Mouse (Mus musculus) spleen, postnatal 36 days (tissue): ENCODE measurements around the gene Dmtf1.
A peak's percentile ranks its signal among the peaks of the same experiment; 100 is the strongest.
"Not testable (repeated sequence)": the region's sequence is repeated elsewhere in the genome, so short reads cannot be mapped to it uniquely, and the experiment has no call there.

Experiments used
- DNase-seq, 2 experiments: peaks; one replicate each; pipeline ENCODE4 v3.0.0; 2022; ENCODE audit warnings: low spot score in 2 of 2, mixed read lengths in 1 of 2

Dmtf1 gene

GRCm38 (mm10) chr5:9161456-9162041 lies at the start of gene Dmtf1:
Gene Dmtf1 (minus strand): TSS chr5:9161776.
- peak; percentile 85 to 87 for DNase-seq

DNA sequence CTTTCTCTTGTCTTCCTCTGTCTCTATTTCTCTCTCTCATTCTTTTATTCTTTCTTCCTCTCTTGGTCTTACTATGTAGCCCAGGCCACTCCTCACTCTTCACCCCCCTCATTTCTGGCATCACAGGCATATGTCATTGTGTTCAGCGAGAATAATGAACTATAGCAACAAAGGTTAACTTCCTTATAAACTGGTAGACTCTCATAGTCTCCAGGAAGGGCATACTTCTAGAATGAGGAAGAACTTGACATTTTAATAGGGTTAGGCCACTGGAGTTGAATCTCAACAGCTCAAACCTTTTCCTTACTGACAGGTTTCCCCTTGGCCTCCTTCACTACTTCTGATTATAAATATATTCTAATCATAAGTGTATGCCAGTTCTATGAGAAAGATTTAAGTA lies 24.9 kb upstream of the Dmtf1 start:
- DNase-seq, result no peak

DNA sequence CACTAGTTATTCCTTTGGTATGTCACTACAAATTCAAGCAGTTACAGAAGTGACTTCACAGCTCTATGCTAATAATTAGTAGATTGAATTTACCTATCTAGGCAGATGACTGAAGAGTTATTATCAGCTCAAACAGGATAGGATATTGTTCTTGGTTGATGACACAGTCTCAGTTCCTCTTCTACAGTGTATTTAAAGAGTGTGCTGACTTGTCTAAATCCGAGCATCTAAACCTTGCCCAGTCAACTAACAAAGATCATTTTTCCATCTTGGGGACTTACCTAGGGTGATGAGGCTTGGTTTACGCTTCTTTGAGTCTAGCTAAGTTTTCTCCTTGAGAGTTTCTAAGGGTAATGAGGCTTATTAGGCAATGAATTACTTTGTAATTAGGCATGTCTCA lies 11.7 kb upstream of the Dmtf1 start:
- no peak for DNase-seq

DNA sequence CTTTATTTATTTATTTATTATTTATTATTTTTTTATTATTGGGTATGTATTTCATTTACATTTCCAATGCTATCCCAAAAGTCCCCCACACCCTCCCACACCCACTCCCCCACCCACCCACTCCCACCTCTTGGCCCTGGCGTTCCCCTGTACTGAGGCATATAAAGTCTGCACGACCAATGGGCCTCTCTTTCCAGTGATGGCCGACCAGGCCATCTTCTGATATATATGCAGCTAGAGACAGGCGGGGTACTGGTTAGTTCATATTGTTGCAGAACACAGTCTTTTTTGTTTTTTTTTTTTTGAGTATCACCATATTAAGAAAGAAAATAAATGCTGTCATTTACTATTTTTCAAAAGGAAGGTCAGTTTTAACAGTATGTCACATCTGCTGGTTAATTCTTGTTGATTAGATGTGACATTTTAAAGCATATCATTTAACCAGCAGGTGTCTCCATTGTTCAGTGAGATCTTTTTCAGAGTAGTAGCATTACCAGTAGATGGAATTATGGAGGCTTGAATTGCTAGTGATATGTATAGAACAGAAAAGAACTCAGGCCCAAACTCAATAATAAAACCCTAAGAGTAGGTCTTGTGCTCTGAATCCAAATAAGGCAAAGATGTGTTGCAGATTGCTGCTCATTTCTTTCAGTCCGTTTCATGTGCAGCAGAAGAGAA lies 7.9 kb upstream of the Dmtf1 start:
- DNase-seq, result not testable (repeated sequence)

- no peak for DNase-seq
Observed at GRCm38 (mm10) chr5:9166366-9166765, 4.8 kb upstream of the Dmtf1 start.

- DNase-seq, result not testable (repeated sequence)
Observed at GRCm38 (mm10) chr5:9165151-9165550, 3.6 kb upstream of the Dmtf1 start.

DNA sequence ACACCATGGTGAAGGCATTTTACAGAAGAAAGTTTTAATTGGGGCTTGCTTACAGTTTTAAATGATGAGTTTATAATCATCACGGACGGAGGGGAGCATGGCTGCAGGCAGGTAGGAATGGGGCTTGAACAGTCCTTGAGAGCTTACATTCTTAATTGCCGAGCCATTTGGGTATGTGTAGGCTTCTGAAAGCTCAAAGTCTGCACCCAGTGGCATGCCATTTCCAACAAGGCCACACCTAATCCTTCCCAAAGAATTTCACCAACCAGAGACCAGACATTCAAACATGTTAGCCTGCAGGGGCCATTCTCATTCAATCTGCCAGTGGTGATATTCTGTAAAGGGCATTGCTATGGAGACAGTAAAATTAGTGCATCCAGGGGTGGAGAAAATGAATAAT lies 1.8 kb upstream of the Dmtf1 start:
- no peak for DNase-seq

- DNase-seq, result peak in 1 of 2 experiments; percentile 1
Observed at GRCm38 (mm10) chr5:9162088-9162487, 512 bp upstream of the Dmtf1 start.

DNA sequence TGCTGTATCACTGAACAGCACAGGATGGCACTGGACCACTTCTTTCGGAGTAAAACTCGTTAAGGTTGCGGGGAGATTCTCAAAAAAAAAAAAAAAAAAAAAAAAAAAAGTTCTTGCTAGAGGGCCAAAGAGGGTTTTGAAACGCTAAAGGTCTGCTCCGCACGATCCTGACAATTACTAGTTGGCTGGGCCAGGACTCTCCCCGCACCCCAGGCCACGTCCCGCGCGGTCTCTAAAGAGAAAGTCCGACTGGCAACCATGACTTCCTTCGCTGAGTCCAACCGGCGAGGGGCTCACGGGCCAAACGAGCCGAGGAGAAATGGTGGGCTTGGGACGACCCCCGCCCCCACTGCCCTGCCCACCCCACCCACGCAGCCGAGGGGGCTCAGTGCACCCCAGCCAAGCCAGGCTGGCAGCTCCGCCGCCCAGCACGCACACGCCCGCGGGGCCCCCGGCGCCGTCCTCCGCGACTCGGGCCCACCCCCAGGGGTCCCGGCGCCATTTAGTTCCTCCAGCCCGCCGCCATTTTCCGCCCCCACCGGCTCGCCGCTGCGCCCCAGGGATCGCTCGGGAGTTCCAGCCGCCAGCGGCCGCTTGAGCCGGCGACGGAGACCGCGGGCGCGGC lies 633 bp downstream of the Dmtf1 start:
- DNase-seq, result peak in 1 of 2 experiments; percentile 17

DNA sequence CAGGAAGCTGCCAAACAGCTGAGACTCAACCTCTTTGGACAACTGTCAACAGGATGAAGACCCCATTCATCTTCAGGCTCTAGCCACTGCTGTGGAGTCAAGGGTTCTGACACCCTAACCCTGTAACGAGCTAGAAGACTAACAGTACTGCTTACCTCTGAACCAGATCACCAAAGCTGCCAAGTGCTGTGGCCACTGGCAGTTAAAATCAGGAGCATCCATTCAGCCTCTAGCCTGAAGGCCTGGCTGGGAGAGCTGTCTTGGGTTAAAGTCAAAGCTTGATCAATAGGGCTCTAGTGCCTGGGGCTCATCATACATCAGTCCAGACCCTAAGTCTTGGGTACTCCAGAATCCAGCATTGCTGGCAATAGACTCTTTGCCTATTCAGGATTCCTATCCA lies 4.2 kb downstream of the Dmtf1 start:
- DNase-seq, result no peak

DNA sequence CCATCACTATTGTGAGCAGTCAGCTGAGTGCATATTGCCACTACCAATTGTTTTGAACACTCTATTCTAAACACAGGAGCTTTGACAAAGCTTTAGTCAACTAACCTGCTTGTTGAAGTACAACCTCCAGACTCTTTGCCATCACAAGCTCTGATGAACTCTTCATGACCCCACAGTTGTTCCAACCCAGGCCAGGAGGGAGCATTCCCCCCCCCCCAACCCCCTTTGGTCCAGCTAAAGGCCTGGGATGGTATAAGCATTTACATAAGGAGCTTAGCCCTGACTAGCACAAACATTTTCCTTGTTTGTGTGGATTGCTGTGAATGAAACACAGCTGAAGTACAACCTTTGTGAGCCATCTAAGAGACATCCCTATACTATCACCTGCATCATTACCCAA lies 4.8 kb downstream of the Dmtf1 start:
- no peak for DNase-seq

GRCm38 (mm10) chr5:9149273-9149850 lies 12.2 kb downstream of the Dmtf1 start:
- DNase-seq, result no peak

GRCm38 (mm10) chr5:9142376-9142775 lies 19.2 kb downstream of the Dmtf1 start:
- no peak for DNase-seq

DNA sequence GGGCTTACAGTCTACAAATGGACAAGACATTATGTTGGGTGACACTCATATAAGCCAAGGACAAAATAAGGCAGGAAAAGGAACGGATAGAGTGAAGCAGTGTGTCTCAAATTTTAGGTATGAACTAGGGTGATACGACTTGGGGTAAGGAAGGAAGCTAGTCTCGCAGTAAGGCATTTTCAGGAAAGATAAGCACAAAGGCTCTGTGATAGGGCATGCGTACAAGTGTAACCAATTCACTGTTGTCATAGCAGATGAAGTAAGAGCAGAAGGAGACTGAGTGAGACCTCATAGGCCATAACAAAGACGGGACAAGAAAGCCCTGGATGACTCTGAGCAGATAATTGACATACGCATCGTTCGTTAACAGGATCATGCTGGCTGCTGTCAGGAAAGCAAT lies 20.9 kb downstream of the Dmtf1 start:
- DNase-seq, result no peak

GRCm38 (mm10) chr5:9135588-9135987 lies 26.0 kb downstream of the Dmtf1 start:
- DNase-seq, result no peak

GRCm38 (mm10) chr5:9131786-9132185 lies 29.8 kb downstream of the Dmtf1 start:
- no peak for DNase-seq

GRCm38 (mm10) chr5:9128566-9128965 lies 33.0 kb downstream of the Dmtf1 start:
- DNase-seq, result no peak

DNA sequence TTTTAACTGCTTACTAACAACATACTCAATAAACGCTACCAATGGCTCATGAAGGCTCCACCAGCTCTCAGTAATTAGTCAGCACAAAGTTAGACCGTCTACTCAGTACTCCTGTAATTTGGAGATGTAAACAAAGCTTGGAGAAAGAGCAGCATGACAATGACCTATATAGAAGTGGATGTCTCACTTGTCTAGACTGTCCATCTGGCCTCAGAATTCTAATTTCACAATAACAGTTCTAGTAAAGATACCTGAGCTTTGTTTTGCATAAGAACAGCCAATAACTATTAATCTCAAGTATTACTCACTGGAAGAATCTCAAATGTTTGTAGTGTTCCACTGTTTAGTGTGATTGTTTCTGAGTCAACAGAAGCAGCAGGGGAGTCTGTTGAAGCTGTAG lies 37.4 kb downstream of the Dmtf1 start:
- DNase-seq, result no peak

DNA sequence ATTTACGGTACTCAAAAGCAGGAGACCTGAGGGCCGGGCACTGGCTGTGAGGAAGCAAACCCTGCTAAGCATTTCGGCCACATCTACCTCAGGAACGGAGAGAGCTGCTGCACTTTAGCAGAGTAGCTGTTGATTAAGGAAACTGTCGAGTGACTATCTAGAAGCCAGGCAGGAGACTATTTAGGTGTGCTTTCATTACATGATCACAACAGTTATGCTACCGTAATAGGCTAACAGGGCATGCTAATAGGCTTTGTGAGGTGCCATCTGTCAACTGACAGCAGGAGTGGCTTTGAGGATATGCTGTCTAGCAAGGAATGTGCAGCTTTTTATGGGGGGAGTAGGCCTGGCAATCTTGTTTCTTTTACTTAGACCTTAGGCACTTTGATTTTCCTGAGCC lies 47.4 kb downstream of the Dmtf1 start:
- no peak for DNase-seq

DNA sequence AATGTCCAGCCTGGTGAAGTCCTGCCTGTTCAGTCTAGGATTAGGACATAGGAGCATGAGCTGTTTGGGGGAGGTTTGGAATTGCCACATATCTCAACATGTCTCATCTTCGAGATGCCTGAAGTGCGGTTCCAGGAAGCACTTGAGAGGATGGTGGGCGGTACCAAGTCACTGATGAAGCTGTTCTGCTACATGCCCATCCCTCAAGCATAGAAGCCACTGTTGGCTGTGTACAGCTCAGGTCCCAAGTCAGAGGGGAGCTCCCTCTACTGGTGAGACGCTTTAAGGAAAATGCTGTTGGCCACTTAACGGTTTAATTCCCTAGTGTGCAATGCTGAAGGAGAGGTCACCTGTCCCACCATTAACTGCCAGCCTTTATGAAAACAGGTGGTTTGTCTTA lies 49.8 kb downstream of the Dmtf1 start:
- DNase-seq, result peak; percentile 67 to 72

- DNase-seq, result no peak
Observed at GRCm38 (mm10) chr5:9111285-9111684, 50.3 kb downstream of the Dmtf1 start.

GRCm38 (mm10) chr5:9109582-9109981 lies 52.0 kb downstream of the Dmtf1 start:
- DNase-seq, result peak; percentile 49 to 59

- peak; percentile 62 to 70 for DNase-seq
Observed at GRCm38 (mm10) chr5:9108490-9108889, 53.1 kb downstream of the Dmtf1 start.
